Mouse (Mus musculus): ENCODE measurements at regions not wholly inside any gene's neighbourhood (a gene's known extent, or its start where the extent isn't known, plus 50 kb on each side); places are given as distances from the start of the nearest gene placed in this dataset.

DNA sequence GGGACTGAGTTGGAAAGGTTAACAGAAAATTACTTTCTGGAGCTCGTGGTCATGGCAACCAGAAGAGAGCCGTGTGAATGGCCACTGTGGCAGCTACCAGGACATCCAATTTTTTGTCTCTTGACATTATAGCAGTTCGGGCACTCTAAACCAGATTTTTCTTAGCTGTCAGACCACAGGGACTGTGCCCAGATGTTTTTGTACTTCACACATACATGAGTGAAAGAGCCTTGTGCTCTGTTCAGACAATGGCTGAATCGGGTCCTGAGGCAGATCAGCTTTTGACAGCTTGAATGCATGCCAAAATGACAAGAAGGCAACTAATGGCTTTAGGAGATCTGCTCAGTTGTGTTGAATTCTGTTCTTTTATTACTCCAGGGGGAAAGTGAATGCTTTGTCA, 505.2 kb upstream of the Pdzrn3 start:
- no peak for DNase-seq (ENCODE audit: low spot score)

DNA sequence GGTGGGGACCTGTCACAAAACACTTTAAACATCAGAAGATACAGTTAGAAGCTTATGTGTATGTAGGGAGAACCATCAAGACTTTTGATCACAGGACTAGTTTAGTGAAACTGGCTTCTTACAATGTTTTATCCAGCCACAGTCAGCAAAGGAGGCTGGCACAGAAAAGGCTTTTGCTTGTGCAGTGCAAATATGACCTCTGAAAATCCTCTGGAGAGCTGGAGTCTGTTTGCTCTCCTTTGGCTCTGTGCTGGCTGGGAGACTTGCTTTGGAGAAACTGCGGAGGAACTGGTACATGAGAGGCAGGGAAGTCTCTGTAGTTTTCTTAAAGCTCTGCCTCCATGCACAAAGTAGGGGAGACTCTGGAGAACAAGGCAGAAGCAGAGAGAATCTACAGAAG, 497.2 kb upstream of the Pdzrn3 start:
- no peak for DNase-seq (ENCODE audit: low spot score)

DNA sequence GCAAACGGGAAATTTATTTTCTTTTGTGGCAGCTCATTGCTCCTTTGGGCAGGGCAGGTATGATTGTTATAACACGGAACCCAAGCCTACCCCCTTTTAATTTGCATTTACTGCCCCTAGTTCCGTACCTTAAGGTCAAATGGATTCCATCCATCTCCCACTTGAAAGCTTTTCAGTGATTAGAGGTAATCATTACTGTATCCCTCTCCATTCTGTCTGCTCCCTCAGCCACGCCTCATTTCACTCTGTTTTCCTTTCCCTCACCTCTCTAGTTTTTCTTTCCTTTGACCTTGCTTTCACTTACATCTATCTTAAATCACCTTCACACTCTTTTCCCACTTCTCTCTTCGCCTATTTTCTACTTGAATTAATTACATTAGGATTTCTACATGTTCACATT, 481.2 kb upstream of the Pdzrn3 start:
- no peak for DNase-seq (ENCODE audit: low spot score)

DNA sequence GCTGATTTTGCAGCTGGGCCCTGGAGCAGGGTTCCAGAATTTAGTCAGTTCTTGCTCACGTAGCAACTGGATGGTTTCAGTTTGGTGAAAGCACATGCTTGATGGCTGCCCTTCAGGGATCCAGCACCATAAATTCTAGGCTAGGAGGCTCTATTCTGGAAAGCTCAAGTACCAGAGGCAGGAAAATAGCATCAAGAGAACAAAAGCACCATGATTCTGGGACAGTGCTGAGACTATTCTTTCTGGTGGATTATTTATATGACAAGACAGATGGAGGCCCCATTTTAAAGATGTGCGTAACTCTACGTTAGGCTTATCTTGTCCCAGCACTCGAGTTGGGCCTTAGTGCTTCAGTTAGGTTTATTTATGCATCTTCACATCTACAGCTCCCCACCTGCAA, 463.0 kb upstream of the Pdzrn3 start:
- DNase-seq (ENCODE audit: low spot score): no peak

DNA sequence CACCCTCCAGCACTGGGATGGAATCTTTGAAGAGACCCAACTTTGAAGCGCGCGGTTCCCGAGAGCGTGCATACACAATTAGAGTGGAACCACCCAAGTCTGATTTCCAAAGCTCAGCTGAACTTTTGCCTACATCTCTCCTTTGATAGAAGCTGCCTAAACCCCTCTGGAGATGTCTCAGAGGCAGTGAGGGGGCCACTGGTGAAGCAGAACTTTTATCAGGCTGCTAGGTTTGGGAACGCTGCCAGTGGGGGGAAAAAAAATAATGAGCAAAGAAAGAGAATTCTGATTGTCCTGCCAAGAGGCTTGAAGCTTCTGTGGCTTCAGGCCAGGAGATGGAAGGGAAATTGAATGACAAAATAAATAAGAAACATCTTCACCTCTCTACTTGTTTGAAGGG, 459.9 kb upstream of the Pdzrn3 start:
- no peak for DNase-seq (ENCODE audit: low spot score)

DNA sequence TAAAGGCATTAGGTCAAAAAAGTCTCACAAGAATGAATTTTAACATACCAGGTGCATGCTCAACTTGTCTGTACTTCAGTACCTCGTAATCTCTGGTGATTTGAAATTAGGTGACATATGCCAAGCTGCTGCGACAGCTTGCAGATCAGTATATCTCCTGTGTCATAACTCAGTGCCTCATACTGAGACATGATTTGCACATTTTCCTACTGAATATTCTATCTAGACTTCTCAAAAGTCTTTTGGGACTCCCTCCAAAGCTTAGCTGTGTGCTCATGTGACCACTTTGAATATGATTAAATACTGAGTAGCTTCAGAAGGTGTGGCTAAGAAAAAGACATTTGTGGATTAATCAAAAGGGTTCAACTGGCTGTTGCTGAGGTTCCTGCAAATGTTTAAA, 416.3 kb upstream of the Pdzrn3 start:
- no peak for DNase-seq (ENCODE audit: low spot score)

DNA sequence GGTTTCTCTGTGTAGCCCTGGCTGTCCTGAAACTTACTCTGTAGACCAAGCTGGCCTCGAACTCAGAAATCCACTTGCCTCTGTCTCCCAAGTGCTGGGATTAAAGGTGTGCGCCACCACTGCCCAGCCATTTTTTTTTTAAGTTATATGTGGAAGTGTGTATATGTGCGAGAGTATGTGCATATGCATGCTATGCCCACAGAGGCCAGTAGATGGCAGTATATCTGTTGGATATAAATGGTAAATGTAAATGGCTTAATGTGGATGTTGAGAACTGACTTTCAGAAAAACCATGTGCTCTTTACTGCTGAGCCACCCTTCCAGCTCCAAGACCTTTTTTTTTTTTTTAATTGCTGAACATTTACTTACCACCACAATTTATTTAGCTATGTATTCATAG, 400.2 kb upstream of the Pdzrn3 start:
- no peak for DNase-seq (ENCODE audit: low spot score)

DNA sequence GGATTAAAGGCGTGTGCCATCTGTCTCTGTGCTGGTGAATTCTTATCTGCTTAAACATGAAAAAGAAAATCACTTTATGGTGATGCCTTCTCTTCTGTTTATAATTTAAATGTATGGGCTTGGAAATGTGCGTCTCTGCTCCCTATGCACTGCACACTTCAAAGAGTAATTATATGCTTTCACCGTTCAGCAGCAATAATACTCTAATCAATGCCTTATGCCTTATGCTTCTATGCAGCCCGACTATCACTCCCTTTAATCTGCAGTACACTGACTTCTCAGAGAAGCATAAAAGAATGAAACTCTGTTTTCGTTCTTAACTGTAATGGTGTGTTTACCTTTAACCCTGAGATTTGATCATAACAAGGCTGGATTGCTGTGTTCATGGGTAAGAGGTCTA, 395.5 kb upstream of the Pdzrn3 start:
- no peak for DNase-seq (ENCODE audit: low spot score)

DNA sequence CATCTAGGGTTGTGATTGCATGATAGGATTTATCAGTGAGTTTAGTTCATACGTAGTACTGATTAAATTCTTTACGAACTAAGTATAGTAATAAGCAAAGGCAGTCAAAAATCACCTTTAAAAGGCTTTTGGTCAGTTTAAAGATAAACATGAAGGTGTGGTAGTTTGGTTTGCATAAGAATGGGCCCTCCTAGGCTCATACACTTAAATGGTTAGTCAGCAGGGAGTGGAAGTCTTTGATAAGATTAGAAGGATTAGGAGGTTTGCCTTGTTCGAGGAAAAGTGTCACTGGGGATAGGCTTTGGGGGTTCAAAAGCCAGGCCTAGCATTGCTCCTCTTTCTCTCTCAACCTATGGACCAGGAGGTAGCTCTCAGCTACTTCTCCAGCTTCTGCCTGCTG, 357.4 kb upstream of the Pdzrn3 start:
- DNase-seq (ENCODE audit: low spot score): no peak

DNA sequence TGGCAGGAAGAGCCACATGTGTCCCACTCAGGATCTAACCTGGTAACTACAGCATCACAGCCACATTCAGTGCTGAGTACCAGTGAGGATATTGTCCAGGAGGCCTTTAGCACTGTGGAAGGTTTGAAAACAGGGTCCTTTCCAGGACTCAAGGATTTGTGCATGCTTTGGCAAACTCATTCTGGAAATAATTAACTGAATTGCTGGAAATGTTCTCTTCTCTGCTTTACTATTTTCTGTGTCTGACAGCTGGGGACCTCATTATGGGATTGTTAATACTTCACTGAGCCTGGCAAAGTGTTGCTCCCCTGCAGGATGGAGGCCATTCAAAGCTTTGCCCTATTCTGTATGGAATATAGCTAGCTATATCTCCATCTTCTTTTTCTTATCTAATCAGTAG, 342.8 kb upstream of the Pdzrn3 start:
- no peak for DNase-seq (ENCODE audit: low spot score)

DNA sequence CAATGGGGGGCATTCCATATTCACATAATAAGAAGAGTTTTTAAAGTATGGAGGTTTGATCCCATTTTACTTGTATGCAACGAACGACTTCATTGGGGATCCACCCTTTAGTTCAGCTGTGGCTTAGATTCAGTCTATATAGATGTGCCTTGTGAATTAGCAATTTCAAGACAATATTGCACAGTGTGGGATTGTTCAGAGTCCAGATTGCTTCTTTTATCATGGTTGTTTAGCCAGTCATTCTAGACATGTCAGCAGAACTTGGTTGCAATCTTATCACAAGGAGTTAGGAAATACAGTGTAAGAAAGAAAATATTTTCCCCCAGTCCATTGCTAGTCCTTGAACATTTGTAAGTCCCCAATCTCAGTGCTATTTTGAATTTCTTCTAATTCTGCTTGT, 312.0 kb upstream of the Pdzrn3 start:
- DNase-seq (ENCODE audit: low spot score): no peak

DNA sequence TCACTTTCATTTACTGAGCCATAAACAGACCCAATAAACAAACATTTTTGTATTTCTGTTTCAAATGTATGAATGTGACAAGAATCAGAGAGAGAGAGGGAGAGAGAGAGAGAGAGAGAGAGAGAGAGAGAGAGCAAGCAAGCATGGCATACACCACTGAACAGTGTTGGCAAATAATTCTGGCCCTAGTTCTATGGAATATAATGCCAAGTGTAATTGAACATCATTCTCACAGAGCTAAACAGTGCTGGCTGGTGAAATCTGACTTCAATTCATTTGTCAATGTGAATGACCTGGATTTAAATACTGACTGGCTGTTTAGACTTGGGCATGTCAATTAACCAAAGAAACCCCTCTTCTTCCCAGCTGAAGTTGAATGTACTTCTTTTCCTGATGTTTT, 308.9 kb upstream of the Pdzrn3 start:
- no peak for DNase-seq (ENCODE audit: low spot score)

DNA sequence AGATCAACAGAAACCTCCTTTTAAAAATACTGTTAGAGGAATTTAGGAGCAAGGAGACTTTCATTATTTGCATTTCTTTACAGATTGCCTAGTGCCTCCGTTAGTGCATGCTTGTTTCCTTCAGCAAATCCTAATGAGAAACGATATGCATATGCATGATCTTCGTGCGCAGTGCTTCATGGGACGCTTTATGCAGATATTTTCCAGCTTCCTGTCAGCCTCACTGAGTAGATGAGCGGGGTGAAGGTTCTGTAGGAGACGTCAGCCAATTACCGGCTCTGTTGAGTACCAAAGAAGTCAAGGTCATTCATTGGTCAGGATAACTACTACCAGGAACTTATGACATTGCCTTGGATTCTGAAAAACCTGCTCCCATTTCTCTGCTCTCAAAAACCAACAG, 308.0 kb upstream of the Pdzrn3 start:
- DNase-seq (ENCODE audit: low spot score): no peak

DNA sequence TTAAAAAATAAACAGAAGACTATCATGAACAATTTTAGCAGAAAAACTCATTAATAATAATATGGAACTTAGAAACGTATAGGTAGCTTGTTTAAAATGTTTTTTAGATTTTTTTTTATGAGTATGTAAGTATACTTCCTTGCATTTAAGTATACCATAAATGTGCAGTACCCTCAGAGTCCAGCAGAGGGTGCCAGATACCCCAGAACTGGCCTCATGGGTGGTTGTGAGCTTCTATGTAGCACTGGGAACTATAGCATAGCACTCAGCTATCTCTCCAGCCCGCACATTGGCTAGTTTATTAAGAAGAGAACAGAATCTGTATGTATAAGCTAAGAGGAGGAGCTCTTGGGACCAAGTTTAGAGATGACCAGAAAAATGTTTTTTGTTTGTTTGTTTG, 306.7 kb upstream of the Pdzrn3 start:
- no peak for DNase-seq (ENCODE audit: low spot score)

DNA sequence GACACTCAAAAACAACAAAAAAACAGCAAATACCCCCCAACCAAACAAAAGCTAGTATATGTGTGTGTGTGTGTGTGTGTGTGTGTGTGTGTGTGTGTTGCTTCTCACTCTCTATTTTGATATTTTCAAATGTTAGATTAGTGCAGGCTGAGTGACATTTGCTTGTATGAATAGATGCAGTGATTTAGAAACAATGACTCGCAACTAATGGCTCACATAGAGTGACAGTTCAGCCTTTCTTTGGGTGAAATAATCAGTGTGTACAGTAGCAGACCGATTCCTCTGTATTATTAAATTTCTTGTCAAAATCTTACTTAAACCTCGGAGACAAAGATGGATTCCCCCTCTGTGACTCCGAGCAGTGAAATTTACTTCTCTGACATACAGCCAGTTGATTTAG, 297.1 kb upstream of the Pdzrn3 start:
- DNase-seq (ENCODE audit: low spot score): no peak

DNA sequence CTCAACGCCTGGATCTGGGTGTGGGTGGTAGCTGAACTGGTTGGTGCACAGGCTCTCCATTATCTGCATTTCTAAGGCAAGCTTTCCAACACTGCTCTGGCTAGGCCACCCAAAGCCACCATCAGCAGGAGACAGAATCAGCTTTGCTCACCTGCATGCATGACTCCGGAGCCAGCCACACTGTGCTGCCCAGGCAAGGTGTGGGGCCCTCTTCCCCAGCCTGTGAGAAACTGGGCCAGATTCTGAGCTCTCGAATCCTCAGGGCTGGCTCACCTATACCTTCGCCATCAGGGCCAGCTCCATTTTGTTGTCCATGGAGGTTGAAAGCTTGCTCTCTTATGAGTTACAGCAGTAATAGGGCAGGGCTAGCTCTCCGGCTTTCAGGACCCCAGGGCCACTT, 293.1 kb upstream of the Pdzrn3 start:
- no peak for DNase-seq (ENCODE audit: low spot score)

DNA sequence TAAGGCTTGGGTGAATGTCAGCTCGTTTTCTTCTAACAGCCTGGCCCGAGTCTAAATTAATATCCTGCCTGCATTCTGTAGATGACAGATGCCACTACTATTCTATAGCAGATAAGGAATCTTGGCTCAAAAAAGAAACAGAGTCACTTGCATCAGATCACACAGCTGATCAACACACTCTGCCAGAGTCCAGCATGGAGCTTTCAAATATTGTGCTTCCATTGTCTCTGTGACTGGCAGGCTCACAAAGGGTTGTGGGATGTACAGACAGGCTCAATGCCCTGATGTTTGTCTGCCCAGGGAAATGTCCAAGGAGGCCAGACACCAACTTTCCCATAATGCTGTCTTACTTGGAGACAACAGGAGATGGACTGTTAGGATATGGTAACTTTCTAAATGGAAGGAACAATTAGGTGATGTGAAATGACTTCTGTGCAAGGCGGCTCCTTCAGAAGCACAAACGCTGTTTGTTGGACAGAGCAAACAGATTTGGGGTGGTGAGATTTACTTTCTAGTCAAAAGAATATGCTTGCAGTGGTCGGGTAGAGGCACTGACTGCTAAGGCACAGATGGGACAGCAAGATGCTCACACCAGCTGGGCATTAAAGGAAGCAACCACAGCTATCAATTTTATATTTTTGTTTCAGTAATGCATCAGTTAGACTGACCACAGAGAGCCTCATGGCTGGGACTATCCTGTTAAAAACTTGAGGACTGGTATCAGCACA, 291.6 kb upstream of the Pdzrn3 start:
- no peak for DNase-seq (ENCODE audit: low spot score)

DNA sequence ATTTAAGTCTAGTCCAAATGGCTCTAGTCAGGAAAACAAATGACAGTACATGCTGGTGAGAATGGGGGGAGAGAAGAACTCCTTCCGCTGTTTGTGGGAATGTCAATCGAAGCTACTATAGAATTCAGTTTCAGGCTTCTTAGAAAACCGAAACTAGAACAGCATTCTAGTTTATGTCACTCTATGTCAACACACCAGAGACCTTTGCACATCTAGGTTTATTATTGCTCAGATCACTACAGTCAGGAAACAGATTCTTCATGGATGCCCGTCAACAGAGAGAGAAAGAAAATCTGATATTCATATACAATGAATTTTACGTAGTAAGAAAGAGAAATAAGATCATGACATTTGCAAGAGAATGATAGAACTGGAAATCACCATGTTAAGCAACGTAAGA, 276.7 kb upstream of the Pdzrn3 start:
- no peak for DNase-seq (ENCODE audit: low spot score)

DNA sequence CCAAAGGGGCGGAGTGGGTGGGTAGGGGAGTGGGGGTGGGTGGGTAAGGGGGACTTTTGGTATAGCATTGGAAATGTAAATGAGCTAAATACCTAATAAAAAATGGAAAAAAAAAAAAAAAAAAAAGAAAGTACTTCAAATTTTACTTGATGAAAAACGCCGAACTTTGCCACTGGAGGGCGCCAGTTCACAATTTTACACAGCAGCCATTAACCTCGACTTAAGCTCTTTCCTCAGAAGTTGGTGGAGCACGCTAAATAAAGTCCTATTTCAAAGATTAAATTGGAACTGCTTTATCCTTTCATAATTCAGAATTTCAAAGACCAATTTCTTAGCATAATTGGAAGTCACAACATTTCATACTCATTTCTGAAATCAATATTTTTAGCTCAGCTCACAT, 272.7 kb upstream of the Pdzrn3 start:
- peak; percentile 35 for DNase-seq (ENCODE audit: low spot score)

DNA sequence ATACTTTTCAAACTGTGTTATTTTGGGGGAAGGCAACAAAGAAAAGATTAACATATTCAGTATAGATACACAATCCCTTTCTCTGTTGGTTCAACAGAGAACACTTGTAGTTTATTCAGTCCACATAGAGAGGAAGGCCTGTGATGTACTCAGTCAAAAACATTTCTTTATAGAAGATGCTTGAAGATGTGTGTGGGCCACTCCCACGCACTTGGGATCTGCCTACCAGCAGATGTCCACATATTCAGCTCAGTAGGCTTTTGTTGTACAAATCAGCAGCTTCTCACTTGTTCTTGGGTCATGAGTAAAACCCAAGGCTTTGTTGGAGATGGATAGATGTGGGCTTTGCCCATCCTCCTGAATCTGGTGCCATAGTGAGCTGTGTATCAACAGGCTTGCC, 239.6 kb upstream of the Pdzrn3 start:
- DNase-seq (ENCODE audit: low spot score): no peak

DNA sequence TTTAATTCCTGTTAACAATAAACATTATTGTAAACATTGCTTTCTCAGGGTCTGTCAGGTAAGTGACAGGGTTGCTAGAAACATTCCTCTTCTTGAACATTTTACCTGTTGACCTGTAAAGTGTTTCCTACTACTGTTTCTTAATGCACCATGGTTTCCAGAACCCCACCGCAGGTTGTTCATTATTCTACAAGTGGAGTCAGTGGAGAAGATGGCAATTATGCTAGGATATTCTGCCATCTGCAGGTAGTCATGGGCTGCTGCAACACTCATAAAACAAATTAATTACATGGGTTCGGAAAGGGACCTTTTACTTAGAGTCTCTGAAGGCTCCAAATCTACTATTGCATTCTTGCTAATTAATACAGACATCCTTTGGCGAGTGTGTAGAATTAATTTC, 239.1 kb upstream of the Pdzrn3 start:
- no peak for DNase-seq (ENCODE audit: low spot score)

DNA sequence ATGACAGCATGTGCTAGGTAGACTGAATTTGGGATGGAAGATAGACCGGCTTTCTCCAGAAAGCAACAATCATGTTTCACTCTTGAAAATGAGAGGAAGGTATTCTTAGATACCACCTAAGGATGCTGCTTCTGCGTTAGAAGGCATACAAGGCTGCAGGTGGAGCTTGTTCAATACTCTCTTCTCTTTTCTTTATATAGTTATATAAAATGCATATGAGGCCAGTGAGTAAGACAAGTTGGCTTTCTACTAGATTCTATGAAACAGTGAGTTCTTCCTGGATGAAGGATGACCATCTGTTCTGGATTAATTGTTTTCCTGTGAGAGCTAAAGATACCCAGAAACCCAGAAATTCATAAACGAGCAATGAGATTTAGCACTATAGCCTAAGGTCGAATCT, 231.3 kb upstream of the Pdzrn3 start:
- no peak for DNase-seq (ENCODE audit: low spot score)

DNA sequence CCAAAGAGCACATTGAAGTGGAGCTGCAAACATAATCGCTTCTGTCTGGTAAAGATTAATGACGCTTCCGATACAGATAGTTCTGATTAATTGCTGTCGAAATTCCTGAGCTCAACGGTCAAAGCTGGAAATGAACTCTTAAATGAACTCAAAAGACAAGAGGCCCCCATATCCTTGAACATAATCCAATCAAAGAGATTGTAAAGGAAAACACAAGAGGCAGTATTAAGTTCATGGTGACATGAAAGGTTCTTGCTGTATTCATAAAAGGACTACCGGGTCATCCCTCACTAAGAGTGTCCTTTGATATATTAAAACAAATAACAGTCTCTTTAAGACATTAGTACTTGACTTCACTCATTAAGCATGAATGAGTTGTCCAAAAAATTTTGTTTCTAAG, 225.4 kb upstream of the Pdzrn3 start:
- DNase-seq (ENCODE audit: low spot score): no peak

DNA sequence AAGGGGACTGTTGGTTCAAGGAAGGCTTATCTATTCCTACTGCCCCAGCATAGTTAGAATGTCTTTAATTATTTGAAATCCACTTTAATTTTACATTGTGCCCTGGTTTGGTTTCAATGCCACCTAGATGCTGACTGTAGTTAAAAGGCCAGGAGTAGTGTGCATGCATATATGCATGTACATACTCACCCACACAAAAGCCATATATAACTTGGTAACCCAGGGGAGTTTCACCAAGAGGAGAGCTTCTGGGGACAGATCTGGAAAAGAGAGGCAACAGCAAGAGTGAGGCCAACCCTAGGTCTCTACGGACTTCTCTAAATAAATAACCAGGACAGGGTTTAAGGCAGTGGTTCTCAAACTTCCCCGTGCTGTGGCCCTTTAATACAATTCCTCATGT, 219.3 kb upstream of the Pdzrn3 start:
- no peak for DNase-seq (ENCODE audit: low spot score)
